Mouse (Mus musculus) macrophage (primary cell): ENCODE measurements around the gene Gmpr. TPM values are rescaled to one million over a fixed set of nuclear protein-coding genes. Genes with fewer than 3 reads are reported as not detected.

Experiments used
- H3K27ac ChIP-seq: fragments of 350-480 bp; formaldehyde crosslinking; 2 replicates; pipeline ENCODE4 v1.9.0; 2021
- H3K36me3 ChIP-seq: fragments of 350-480 bp; formaldehyde crosslinking; 2 replicates; pipeline ENCODE4 v1.9.0; 2021; ENCODE audit errors: inconsistent target
- H3K4me3 ChIP-seq: fragments of 350-480 bp; formaldehyde crosslinking; 2 replicates; pipeline ENCODE4 v1.9.0; 2021; ENCODE audit errors: inconsistent target
- H3K79me2 ChIP-seq: fragments of 350-480 bp; formaldehyde crosslinking; 2 replicates; pipeline ENCODE4 v1.9.0; 2021; ENCODE audit errors: inconsistent target
- WGBS: methylation state at CpG from one replicate; pipeline ENCODE4 v1.1.7; 2026; ENCODE audit warnings: inconsistent platforms; ENCODE audit not compliant: missing documents; 5-methylcytosine and 5-hydroxymethylcytosine counted together
- polyA plus RNA-seq: library from polyadenylated mRNA; stranded (reverse); fragments of 250-400 nt; gene quantifications from 3 replicates; pipeline ENCODE4 v1.2.4, GENCODE M21; 2018; ENCODE audit warnings: inconsistent platforms

Gene Gmpr
- polyA plus RNA-seq, 1 experiment from 2014 or later: 7.1 TPM

DNA sequence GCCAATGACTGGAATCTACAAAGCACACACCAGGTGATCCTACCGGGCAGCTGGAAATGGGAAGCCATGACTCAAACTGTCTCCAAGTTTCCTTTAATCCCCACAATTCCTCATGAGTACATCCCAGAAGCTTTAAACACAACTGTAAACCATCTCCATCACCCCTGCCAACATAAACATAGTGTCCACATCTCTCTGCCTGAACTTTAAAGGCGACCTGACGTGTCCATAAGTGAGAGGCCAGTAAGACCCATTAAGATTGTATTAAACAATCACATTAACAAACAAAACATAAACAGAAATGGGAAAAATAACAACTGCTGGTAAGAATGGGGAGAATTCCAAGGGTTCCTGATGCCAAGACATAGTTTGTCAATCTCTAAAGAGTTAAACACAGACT lies 72.5 kb downstream of the Gmpr start:
- no peak overlapping the region for H3K27ac ChIP-seq
- no peaks in the 10 kb centered on the region for H3K79me2 ChIP-seq
- no peaks in the 10 kb centered on the region for H3K36me3 ChIP-seq
- WGBS: 100% methylated on average over 3 of the region's 3 CpGs
- no peak overlapping the region for H3K4me3 ChIP-seq

DNA sequence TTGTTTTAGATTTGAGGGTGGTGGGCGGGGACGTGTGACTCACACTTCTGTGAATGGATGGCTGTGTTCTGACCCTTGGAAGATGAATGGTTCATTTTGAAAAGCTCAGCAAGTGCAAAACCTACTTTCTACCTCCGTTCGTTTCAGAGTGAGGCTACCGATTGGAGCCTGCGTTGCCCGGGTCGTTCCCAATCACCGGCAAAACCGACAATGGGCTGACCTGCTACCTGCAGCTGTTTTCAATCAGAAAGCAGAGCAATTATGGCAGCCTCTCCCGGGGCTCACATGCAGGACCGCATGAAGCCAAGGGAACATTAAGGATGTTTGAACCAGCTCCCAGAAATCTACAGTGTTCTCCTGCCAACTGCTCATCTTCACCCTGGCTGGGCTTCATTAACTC lies 75.0 kb downstream of the Gmpr start:
- Histone ChIP-seq H3K36me3 (no peaks in the 10 kb centered on the region), H3K4me3 (no peak overlapping the region), H3K27ac (no peak overlapping the region), H3K79me2 (no peaks in the 10 kb centered on the region)
- 96% methylated on average over 12 of the region's 12 CpGs for WGBS

- Histone ChIP-seq H3K27ac (no peak overlapping the region), H3K79me2 (no peaks in the 10 kb centered on the region), H3K4me3 (no peak overlapping the region), H3K36me3 (no peaks in the 10 kb centered on the region)
- WGBS: 97% methylated on average over 5 of the region's 5 CpGs
Measured at GRCm38 (mm10) chr13:45583061-45583460, 75.8 kb downstream of the Gmpr start.

DNA sequence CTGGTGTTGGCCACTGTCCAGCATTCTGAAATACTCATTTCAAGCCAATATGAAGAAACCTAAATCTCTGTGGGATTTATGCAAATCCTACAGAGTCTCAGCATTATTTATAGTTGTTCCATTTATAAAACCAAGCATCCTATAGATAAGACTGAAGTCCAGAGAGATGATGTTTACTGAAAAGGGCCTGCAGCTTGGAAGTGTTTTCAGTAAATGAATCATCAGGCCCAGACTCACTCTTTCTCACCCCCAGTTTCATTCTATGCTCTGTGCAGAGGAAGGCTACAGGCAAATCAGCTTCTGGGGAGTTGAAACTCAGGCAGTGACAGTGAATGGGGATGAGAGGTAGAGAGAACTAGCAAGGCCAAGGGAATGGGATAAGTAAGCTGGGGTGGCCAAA lies 83.7 kb downstream of the Gmpr start:
- no peaks in the 10 kb centered on the region for H3K79me2 ChIP-seq
- H3K4me3 ChIP-seq: no peak overlapping the region
- H3K27ac ChIP-seq: no peak overlapping the region
- H3K36me3 ChIP-seq: no peaks in the 10 kb centered on the region

DNA sequence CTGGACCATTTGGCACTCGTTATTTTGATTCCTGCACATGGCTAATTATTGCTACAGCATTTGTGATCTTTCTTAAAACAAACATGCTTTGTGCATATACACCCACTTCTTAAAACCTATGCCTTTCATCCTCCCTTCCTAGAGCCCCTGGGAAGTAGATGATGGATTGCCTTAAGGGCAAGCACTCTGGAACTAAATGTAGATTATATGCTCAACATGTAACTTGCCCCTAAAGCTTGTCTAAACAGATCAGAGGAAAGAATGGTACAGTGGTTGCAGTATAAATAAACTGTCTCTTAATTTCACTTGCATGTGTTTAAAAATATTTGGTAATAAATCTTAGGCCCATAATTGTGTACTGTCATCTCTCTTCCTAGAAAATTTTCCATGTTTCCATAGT lies 86.7 kb downstream of the Gmpr start:
- no peak overlapping the region for H3K4me3 ChIP-seq
- no peaks in the 10 kb centered on the region for H3K36me3 ChIP-seq
- no peaks in the 10 kb centered on the region for H3K79me2 ChIP-seq
- no peak overlapping the region for H3K27ac ChIP-seq
- 100% methylated on average over 1 of the region's 1 CpGs for WGBS

DNA sequence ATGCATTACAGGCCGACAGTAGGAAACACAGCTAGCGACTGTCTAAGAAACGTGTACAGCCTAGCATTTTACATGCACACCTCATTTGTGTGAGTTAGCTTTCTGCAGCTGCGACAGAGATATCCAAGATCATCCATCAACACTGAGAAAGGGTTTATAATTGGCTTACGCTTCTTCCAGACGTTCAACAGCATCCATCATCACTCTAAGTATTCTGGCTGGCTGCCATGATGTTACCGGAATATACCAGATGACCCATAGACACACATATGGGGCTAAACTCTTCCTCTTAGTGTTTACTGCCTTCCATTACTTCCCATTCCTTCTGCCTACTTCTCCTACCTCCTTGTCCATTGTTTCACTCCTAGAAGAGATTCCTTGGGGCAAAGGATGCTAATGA lies 88.2 kb downstream of the Gmpr start:
- 86% methylated on average over 7 of the region's 7 CpGs for WGBS
- no peaks in the 10 kb centered on the region for H3K79me2 ChIP-seq

DNA sequence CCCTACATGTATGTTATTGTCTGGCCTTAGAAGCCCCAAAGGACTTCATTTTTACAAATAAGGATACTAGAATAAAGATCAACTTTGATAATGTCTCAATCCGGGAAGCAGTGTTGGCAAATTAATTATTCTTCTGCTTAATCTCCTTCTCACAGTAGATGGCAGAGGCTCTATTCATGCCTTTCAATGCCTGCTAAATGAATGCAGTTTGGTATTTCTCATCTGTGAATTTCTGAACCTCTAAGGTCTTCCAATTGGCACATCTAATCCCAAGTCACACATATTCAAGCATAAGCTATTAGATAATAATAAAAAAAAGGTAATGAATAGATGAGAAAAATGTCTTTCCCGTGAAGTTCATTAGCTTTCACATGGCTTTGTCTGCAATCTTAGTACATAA lies 92.6 kb downstream of the Gmpr start:
- Histone ChIP-seq H3K27ac (no peak overlapping the region), H3K4me3 (no peak overlapping the region), H3K79me2 (no peaks in the 10 kb centered on the region), H3K36me3 (no peaks in the 10 kb centered on the region)
- 94% methylated on average over 2 of the region's 2 CpGs for WGBS

More for the DNA sequence above, 88.2 kb downstream of the Gmpr start:
- H3K36me3 ChIP-seq: no peaks in the 10 kb centered on the region
- no peak overlapping the region for H3K4me3 ChIP-seq
- H3K27ac ChIP-seq: no peak overlapping the region

DNA sequence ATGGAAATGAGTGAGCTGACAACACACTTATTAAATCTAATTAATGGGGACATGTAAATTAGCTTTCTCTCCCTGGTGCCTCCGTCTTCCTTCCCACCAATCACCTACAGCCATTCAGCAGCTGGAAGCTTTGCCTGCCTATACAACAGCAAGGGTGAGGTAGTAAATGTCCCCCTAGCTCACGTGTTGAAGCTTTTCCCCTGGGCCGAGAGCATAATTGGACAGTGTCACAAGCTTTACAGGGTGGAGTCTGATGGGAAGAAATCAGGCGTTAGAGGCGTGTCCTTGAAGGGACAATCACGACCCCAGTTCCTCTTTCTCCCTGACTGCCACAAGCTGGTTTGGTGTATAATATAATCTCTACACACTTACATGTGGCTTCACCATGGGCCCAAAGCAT lies 93.2 kb downstream of the Gmpr start:
- Histone ChIP-seq H3K36me3 (no peaks in the 10 kb centered on the region), H3K79me2 (no peaks in the 10 kb centered on the region), H3K4me3 (no peak overlapping the region), H3K27ac (no peak overlapping the region)
- 21% methylated on average over 6 of the region's 6 CpGs for WGBS

Other genes starting within 250 kb of the Gmpr start
- 36.8 to 107 TPM (median 48.9 TPM) in 3 replicates for gene Mylip, start 117.7 kb upstream of the Gmpr start, polyA plus RNA-seq